Comparison of ENCODE assay signal across 8 mouse cellular contexts in genomic region chr3:94657852-94658739, GRCm38 (mm10). TPM values are rescaled to one million over a fixed set of nuclear protein-coding genes. Genes with fewer than 3 reads are reported as not detected.
DNase-seq lines count a peak whose midpoint lies in the region; ATAC-seq and TF ChIP-seq lines count a peak whose summit lies in the region.
"Not testable (repeated sequence)": the region's sequence is repeated elsewhere in the genome, so short reads cannot be mapped to it uniquely, and the experiment has no call there.
"Had no signal": no experiment of that assay in that cellular context is flagged by ENCODE, and none has a peak within 500 bp of the region (broad histone marks: within the 10 kb centered on the region; RNA-seq: fewer than 3 reads in every experiment).

No protein-coding gene starts in this region.

- peak overlapping the region; percentile 59 for H3K9ac ChIP-seq in embryonic facial prominence, embryonic 13.5 days
- H3K9ac ChIP-seq in limb, embryonic 14.5 days (ENCODE audit: low read depth, low read length, severe bottlenecking) = peak overlapping the region; percentile 36
- peak overlapping the region; percentile 32 for H3K9ac ChIP-seq in neural tube, embryonic 13.5 days

- not testable (repeated sequence) for H3K27ac ChIP-seq in embryonic facial prominence, embryonic 13.5 days; limb, embryonic 14.5 days (replicated peaks; ENCODE audit: low read depth, low read length); neural tube, embryonic 13.5 days (replicated peaks)
- H3K27ac ChIP-seq in heart, embryonic 10.5 days = 0 out of 2 replicates have a peak overlapping the region, but pooled peaks have one; percentile 42

- not testable (repeated sequence) for H3K9me3 ChIP-seq in embryonic facial prominence, embryonic 13.5 days; heart, embryonic 10.5 days; limb, embryonic 14.5 days (ENCODE audit: control insufficient read depth, low read length); megakaryocyte, embryonic 14.5 days; neural tube, embryonic 13.5 days

- ATAC-seq in embryonic facial prominence, embryonic 13.5 days (ENCODE audit: insufficient number of reproducible peaks, insufficient read depth, low FRiP score, low TSS enrichment, low read depth) = peak; percentile 27; the same call in 1 of the 2 replicates
- peak; percentile 60 for ATAC-seq in limb, embryonic 14.5 days (ENCODE audit: low FRiP score, low read depth)
- ATAC-seq in neural tube, embryonic 13.5 days (ENCODE audit: low read depth) = peak; percentile 59

- H3K4me3 ChIP-seq in embryonic facial prominence, embryonic 13.5 days = peak overlapping the region; percentile 45
- H3K4me3 ChIP-seq in heart, embryonic 10.5 days = peak overlapping the region; percentile 60
- H3K4me3 ChIP-seq in limb, embryonic 14.5 days (replicated peaks; ENCODE audit: low read length) = peak overlapping the region; percentile 39
- H3K4me3 ChIP-seq in megakaryocyte, embryonic 14.5 days (replicated peaks) = peak overlapping the region; percentile 90
- peak overlapping the region; percentile 37 for H3K4me3 ChIP-seq in neural tube, embryonic 13.5 days

- WGBS in embryonic facial prominence, embryonic 13.5 days = 2% methylated on average over 23 of the region's 47 CpGs
- WGBS in heart, embryonic 10.5 days = 3% methylated on average over 27 of the region's 47 CpGs
- WGBS in limb, embryonic 14.5 days = 1% methylated on average over 21 of the region's 47 CpGs
- WGBS in neural tube, embryonic 13.5 days = 3% methylated on average over 23 of the region's 47 CpGs

- not testable (repeated sequence) for TF ChIP-seq POLR2A in limb, embryonic 14.5 days (IDR thresholded peaks at IDR 0.05; ENCODE audit: borderline replicate concordance, extremely low read depth, insufficient read depth, insufficient read length)

- H3K4me1 ChIP-seq in embryonic facial prominence, embryonic 13.5 days; heart, embryonic 10.5 days; limb, embryonic 14.5 days (ENCODE audit: control insufficient read depth, insufficient read depth, low read length); neural tube, embryonic 13.5 days (replicated peaks): not testable (repeated sequence)
- peaks cover 22% of the 10 kb centered on the region for H3K4me1 ChIP-seq in megakaryocyte, embryonic 14.5 days

- DNase-seq in R1 (ENCODE audit: low read depth, low spot score) = peak; percentile 23
- DNase-seq in heart, embryonic 10.5 days (ENCODE audit: low spot score) = peak; percentile 73
- DNase-seq in induced T-regulatory cell, adult 2 months (ENCODE audit: low read depth) = peak; percentile 29
- DNase-seq in limb, embryonic 14.5 days (ENCODE audit: low spot score) = not testable (repeated sequence)

- not testable (repeated sequence) for H3K36me3 ChIP-seq in embryonic facial prominence, embryonic 13.5 days; heart, embryonic 10.5 days; limb, embryonic 14.5 days (ENCODE audit: control insufficient read depth, insufficient read depth, low read length); megakaryocyte, embryonic 14.5 days (replicated peaks; ENCODE audit: low read length); neural tube, embryonic 13.5 days

- H3K27me3 ChIP-seq in embryonic facial prominence, embryonic 13.5 days; heart, embryonic 10.5 days (ENCODE audit: insufficient read depth, poor library complexity, severe bottlenecking); limb, embryonic 14.5 days (ENCODE audit: control insufficient read depth, insufficient read depth, low read length); megakaryocyte, embryonic 14.5 days (replicated peaks): not testable (repeated sequence)
- H3K27me3 ChIP-seq in neural tube, embryonic 13.5 days = peaks cover 17% of the 10 kb centered on the region; the same call in 1 of the 2 replicates

- H3K4me2 ChIP-seq in embryonic facial prominence, embryonic 13.5 days = peak overlapping the region; percentile 67
- peak overlapping the region; percentile 67 for H3K4me2 ChIP-seq in limb, embryonic 14.5 days (replicated peaks; ENCODE audit: low read depth, low read length, severe bottlenecking)
- H3K4me2 ChIP-seq in neural tube, embryonic 13.5 days = peak overlapping the region; percentile 59

RNA-seq across cellular contexts. Expression of gene Tuft1, which starts 0.6 kb away (rescaled TPM):
- polyA plus RNA-seq in embryonic facial prominence, embryonic 13.5 days (2015; fragmentation: Nextera tagmentation; extraction: Ambion mirVana) = 8.6 and 8.7 TPM in 2 replicates
- 7.9 and 9.5 TPM in 2 replicates for polyA plus RNA-seq in heart, embryonic 10.5 days (2016; fragmentation: Nextera tagmentation; extraction: Ambion mirVana)
- 9.8 and 11.9 TPM in 2 replicates for polyA plus RNA-seq in limb, embryonic 14.5 days (2012; rRNA removed)
- polyA plus RNA-seq in limb, embryonic 14.5 days (2014; fragmentation: Nextera tagmentation; extraction: Ambion mirVana) = 16.6 and 19.1 TPM in 2 replicates
- 1.8 and 6.8 TPM in 2 replicates for polyA plus RNA-seq in megakaryocyte, embryonic 14.5 days (2012; ENCODE audit: insufficient read depth, low replicate concordance)
- polyA plus RNA-seq in neural tube, embryonic 13.5 days (2015; fragmentation: Nextera tagmentation; extraction: Ambion mirVana) = 2.7 and 3.5 TPM in 2 replicates

RNA-seq across cellular contexts. Expression of gene Gm10972, which starts 15.2 kb away (rescaled TPM):
- polyA plus RNA-seq in embryonic facial prominence, embryonic 13.5 days (2015; fragmentation: Nextera tagmentation; extraction: Ambion mirVana) = not detected in 2 replicates
- not detected in 2 replicates for polyA plus RNA-seq in heart, embryonic 10.5 days (2016; fragmentation: Nextera tagmentation; extraction: Ambion mirVana)
- not detected in 2 replicates for polyA plus RNA-seq in limb, embryonic 14.5 days (2012; rRNA removed)
- polyA plus RNA-seq in limb, embryonic 14.5 days (2014; fragmentation: Nextera tagmentation; extraction: Ambion mirVana) = not detected in 2 replicates
- not detected in 2 replicates for polyA plus RNA-seq in megakaryocyte, embryonic 14.5 days (2012; ENCODE audit: insufficient read depth, low replicate concordance)
- polyA plus RNA-seq in neural tube, embryonic 13.5 days (2015; fragmentation: Nextera tagmentation; extraction: Ambion mirVana) = not detected in 2 replicates
- polyA plus RNA-seq: large intestine, adult 2 months had no signal

RNA-seq across cellular contexts. Expression of gene Selenbp2, which starts 35.3 kb away (rescaled TPM):
- 1.1 and 1.6 TPM in 2 replicates for polyA plus RNA-seq in embryonic facial prominence, embryonic 13.5 days (2015; fragmentation: Nextera tagmentation; extraction: Ambion mirVana)
- 0.68 and 0.72 TPM in 2 replicates for polyA plus RNA-seq in heart, embryonic 10.5 days (2016; fragmentation: Nextera tagmentation; extraction: Ambion mirVana)
- polyA plus RNA-seq in limb, embryonic 14.5 days (2012; rRNA removed) = 1.2 and 1.7 TPM in 2 replicates
- 0.47 and 0.57 TPM in 2 replicates for polyA plus RNA-seq in limb, embryonic 14.5 days (2014; fragmentation: Nextera tagmentation; extraction: Ambion mirVana)
- polyA plus RNA-seq in megakaryocyte, embryonic 14.5 days (2012; ENCODE audit: insufficient read depth, low replicate concordance) = 0.23 TPM in 1 of 2 replicates, not detected in the other
- polyA plus RNA-seq in neural tube, embryonic 13.5 days (2015; fragmentation: Nextera tagmentation; extraction: Ambion mirVana) = 0.53 TPM in 1 of 2 replicates, not detected in the other

Comparison
In these comparisons a context has a peak if more than half of its experiments do, and no peak if none do; other contexts are left out.
1. H3K4me3 ChIP-seq: peak in every context shown above with its lines; median percentile 90 in megakaryocyte, embryonic 14.5 days; 60 in heart, embryonic 10.5 days; 45 in embryonic facial prominence, embryonic 13.5 days; 39 in limb, embryonic 14.5 days; 37 in neural tube, embryonic 13.5 days.